Mouse (Mus musculus) stomach, postnatal 0 days (tissue): ENCODE results near the gene Olfr1175-ps. TPM values are rescaled to one million over a fixed set of nuclear protein-coding genes. Genes with fewer than 3 reads are reported as not detected.

Experiments
- ATAC-seq: fragments of 200-750 bp; cut with Nextera tagmentation; 2 replicates; pipeline ENCODE4 v1.8.0; 2017; ENCODE audit not compliant: low FRiP score, low TSS enrichment
- DNase-seq: peaks from one replicate; pipeline ENCODE4 v3.0.0-alpha.2; 2016; ENCODE audit warnings: low spot score
- H3K27ac ChIP-seq: fragments of 300-500 bp; sonication (generic); replicated peaks from 2 replicates; pipeline ENCODE4 v1.5.1; 2014; ENCODE audit warnings: mild to moderate bottlenecking, control low read depth
- H3K27me3 ChIP-seq: fragments of 300-500 bp; sonication (generic); 2 replicates; pipeline ENCODE4 v1.6.1; 2014; ENCODE audit warnings: low read length; ENCODE audit not compliant: control insufficient read depth, insufficient read depth
- H3K36me3 ChIP-seq: fragments of 300-500 bp; sonication (generic); 2 replicates; pipeline ENCODE4 v1.6.1; 2014; ENCODE audit warnings: low read length, mixed read lengths; ENCODE audit not compliant: control insufficient read depth, insufficient read depth
- H3K4me1 ChIP-seq: fragments of 300-500 bp; sonication (generic); replicated peaks from 2 replicates; pipeline ENCODE4 v1.6.1; 2014; ENCODE audit warnings: antibody characterized with exemption; ENCODE audit not compliant: control insufficient read depth, insufficient read depth
- H3K4me2 ChIP-seq: fragments of 300-500 bp; sonication (generic); replicated peaks from 2 replicates; pipeline ENCODE4 v1.6.1; 2014; ENCODE audit warnings: low read depth, mild to moderate bottlenecking, control low read depth, moderate library complexity
- H3K4me3 ChIP-seq: fragments of 300-500 bp; sonication (generic); 2 replicates; pipeline ENCODE4 v1.5.1; 2014; ENCODE audit warnings: low read depth, low read length, control low read depth
- H3K9ac ChIP-seq: fragments of 300-500 bp; sonication (generic); 2 replicates; pipeline ENCODE4 v1.6.1; 2014; ENCODE audit warnings: mild to moderate bottlenecking, low read length, control low read depth, mixed read lengths
- H3K9me3 ChIP-seq: fragments of 300-500 bp; sonication (generic); 2 replicates; pipeline ENCODE4 v1.6.1; 2016; ENCODE audit warnings: low read length; ENCODE audit not compliant: control insufficient read depth
- CTCF ChIP-seq: IDR thresholded peaks from 2 replicates; pipeline ENCODE4 v1.5.1; 2016; ENCODE audit warnings: antibody characterized with exemption, low read depth, mild to moderate bottlenecking, moderate library complexity
- EP300 ChIP-seq: optimal IDR thresholded peaks from 2 replicates; pipeline ENCODE3; 2016; ENCODE audit warnings: antibody characterized with exemption
- WGBS: fragments of 180-500 bp; shearing (Covaris S2); extraction: QIAGEN DNeasy Blood & Tissue Kit; methylation state at CpG from one replicate; pipeline ENCODE4 v1.1.7; 2014; 5-methylcytosine and 5-hydroxymethylcytosine counted together
- polyA plus RNA-seq: library from polyadenylated mRNA; unstranded; fragments of >200 nt; fragmentation: Nextera tagmentation; extraction: Ambion mirVana; gene quantifications from 2 replicates; pipeline ENCODE4 v1.2.1, GENCODE M21; 2015

Gene Olfr1175-ps
- not detected in 2 replicates for polyA plus RNA-seq

DNA sequence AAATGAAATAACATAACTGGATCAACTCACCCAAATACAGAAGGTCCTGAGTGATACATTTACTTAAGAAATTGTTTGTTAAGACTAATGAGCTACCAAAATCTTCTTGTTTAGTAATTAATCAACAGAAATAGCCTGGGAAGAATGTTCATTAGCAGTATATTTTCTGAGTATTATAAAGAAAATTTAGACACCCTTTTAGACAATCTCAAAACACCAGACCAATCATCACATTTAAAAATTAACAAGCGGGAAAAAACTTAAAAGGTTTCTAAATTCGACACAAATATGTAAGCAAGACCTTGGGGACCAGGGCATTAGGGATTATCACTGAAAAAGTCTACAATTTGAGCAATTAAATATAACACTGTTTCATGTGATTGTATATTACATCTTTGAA lies at the start of gene Olfr1175-ps:
Gene Olfr1175-ps (minus strand): TSS at position 101 of the 400 bp plus-strand sequence.
- Histone ChIP-seq H3K27ac (no peak within 1 kb of the TSS), H3K4me1 (no peaks in the 10 kb centered on the region), H3K9me3 (no peaks in the 10 kb centered on the region), H3K4me3 (no peak within 1 kb of the TSS), H3K36me3 (no peaks in the 10 kb centered on the region), H3K9ac (no peak within 1 kb of the TSS), H3K4me2 (no peak within 1 kb of the TSS), H3K27me3 (no peaks in the 10 kb centered on the region)
- DNase-seq = no peak
- TF ChIP-seq CTCF (no peak), EP300 (no peak)
- ATAC-seq = no peak
- WGBS = 83% methylated on average over 2 of the region's 2 CpGs

DNA sequence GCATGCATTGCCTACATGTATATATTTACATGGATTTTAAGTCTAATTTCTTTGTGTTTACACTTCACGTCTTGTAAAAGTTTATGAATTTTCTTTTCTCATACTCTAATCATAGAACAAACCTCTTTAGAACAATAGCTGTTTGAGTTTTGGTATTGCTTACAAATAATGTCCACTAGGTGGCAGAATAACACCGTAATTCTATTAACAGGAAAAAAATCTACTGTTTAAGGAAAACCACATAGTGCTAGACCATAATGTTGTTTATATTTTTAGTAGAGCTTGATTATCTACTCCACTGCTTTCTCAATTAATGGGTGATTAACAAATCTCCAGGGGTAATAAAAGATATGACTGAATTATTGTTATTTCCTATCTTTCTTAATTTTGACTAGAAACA lies 29.3 kb upstream of the Olfr1175-ps start:
- ATAC-seq (no peak), DNase-seq (no peak)
- 0% methylated on average over 2 of the region's 2 CpGs for WGBS
- H3K9me3 ChIP-seq = no peaks in the 10 kb centered on the region
- H3K4me2 ChIP-seq = no peak overlapping the region
- H3K27me3 ChIP-seq = no peaks in the 10 kb centered on the region
- TF ChIP-seq CTCF (peak; percentile 78), EP300 (no peak)
- no peaks in the 10 kb centered on the region for H3K4me1 ChIP-seq
- H3K27ac ChIP-seq = no peak overlapping the region
- H3K4me3 ChIP-seq = no peak overlapping the region
- no peak overlapping the region for H3K9ac ChIP-seq
- H3K36me3 ChIP-seq = no peaks in the 10 kb centered on the region

DNA sequence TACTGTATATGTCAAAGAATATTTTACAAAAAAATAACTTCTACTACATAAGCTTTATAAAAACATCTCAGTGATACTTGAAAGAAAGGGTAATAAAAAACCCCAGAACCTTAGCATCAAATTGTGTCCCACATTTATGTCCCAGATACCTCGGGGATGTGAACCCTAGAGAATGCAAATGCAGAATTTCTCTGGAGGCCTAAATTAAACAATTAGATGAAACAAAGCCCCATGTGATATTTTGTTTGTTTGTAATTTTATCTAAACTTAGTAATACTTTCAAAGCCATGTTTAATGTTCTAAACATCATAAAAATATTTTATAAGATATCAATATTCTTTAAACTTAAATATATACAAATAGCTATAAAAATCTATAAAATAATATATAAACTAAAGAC lies 19.4 kb upstream of the Olfr1175-ps start, which contains the start of gene Olfr1177-ps:
Gene Olfr1177-ps (minus strand): TSS at position 101 of the 400 bp plus-strand sequence.
- no peak for TF ChIP-seq CTCF
- no peak for TF ChIP-seq EP300
- no peak for DNase-seq

DNA sequence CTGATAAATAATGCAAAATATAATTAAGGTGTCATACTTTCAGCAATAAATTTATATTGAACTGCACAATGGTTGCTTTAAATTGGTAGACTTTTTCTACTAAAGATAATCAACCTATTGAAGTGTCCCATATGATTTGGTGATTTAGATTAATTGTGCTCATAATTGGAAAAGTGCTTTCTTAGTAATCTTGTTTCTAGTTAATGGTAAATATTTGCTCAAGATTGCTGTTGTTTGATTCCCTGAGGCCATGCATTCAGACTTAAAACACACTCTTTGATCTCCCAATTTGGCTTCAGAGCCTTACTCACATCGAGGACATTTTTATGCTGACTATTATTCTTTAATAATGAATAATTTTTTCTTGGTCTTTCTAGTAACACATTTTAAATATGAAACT lies 9.4 kb upstream of the Olfr1175-ps start, which contains the start of gene Olfr1176:
Gene Olfr1176 (plus strand): TSS at position 301 of the 400 bp plus-strand sequence.
- no peak for TF ChIP-seq CTCF
- TF ChIP-seq EP300 = no peak
- Histone ChIP-seq H3K4me1 (no peaks in the 10 kb centered on the region), H3K9ac (no peak within 1 kb of the TSS), H3K4me2 (no peak within 1 kb of the TSS), H3K36me3 (no peaks in the 10 kb centered on the region), H3K4me3 (no peak within 1 kb of the TSS), H3K9me3 (no peaks in the 10 kb centered on the region), H3K27ac (no peak within 1 kb of the TSS), H3K27me3 (no peaks in the 10 kb centered on the region)
- no peak for ATAC-seq
- DNase-seq = no peak
- 30% methylated on average over 1 of the region's 1 CpGs for WGBS

More for the DNA sequence above, 19.4 kb upstream of the Olfr1175-ps start, which contains the start of gene Olfr1177-ps:
- H3K4me1 ChIP-seq = no peaks in the 10 kb centered on the region
- no peak for ATAC-seq
- no peak within 1 kb of the TSS for H3K4me2 ChIP-seq
- no peaks in the 10 kb centered on the region for H3K36me3 ChIP-seq
- H3K4me3 ChIP-seq = no peak within 1 kb of the TSS
- 82% methylated on average over 1 of the region's 1 CpGs for WGBS
- no peaks in the 10 kb centered on the region for H3K9me3 ChIP-seq
- H3K27ac ChIP-seq = no peak within 1 kb of the TSS
- H3K27me3 ChIP-seq = no peaks in the 10 kb centered on the region
- no peak within 1 kb of the TSS for H3K9ac ChIP-seq

DNA sequence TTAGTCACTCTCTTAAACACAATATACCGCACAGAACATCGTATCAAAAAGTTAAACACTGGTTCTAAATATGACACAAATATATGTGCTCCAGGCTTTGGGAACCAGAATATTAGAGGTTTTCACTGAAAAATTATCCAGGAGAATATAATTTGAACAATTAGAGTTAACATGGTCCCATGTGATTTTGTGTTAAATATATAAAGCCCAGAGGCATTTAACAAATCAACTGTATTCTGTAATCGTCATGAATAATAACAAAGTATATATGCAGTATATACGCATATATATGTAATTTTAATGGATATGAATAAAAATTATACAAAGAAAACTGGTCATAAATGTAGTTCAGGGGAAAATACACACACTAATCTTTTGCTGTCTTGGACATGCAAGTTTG lies 12.0 kb downstream of the Olfr1175-ps start, which contains the start of gene Olfr1174-ps:
Gene Olfr1174-ps (minus strand): TSS at position 101 of the 400 bp plus-strand sequence.
- Histone ChIP-seq H3K27ac (no peak within 1 kb of the TSS), H3K4me3 (no peak within 1 kb of the TSS), H3K4me2 (no peak within 1 kb of the TSS), H3K9me3 (no peaks in the 10 kb centered on the region), H3K27me3 (no peaks in the 10 kb centered on the region), H3K36me3 (no peaks in the 10 kb centered on the region), H3K4me1 (no peaks in the 10 kb centered on the region), H3K9ac (no peak within 1 kb of the TSS)
- TF ChIP-seq CTCF (no peak), EP300 (no peak)
- no peak for DNase-seq
- 84% methylated on average over 4 of the region's 4 CpGs for WGBS
- ATAC-seq = no peak

DNA sequence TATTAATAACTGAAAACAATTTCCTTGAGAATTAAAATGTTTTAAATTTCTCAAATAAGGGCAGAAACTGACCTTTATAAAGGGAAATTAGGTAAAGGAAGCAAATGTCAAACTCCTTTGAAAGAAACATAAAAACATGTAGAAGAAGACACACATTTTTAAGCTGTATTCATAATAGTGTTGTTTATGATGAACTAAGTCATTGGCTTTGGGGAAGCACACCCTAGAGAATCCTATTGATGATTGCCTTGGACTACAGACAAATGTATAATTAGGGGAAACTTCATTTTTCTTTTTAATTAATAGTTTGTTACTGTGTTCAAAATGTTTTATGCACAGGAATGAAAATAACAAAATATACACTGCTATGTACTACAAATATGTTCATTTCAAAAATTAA lies 47.2 kb downstream of the Olfr1175-ps start, which contains the start of gene Olfr1173:
Gene Olfr1173 (minus strand): TSS at position 101 of the 400 bp plus-strand sequence.
- no peaks in the 10 kb centered on the region for H3K4me1 ChIP-seq
- no peak within 1 kb of the TSS for H3K27ac ChIP-seq
- H3K4me3 ChIP-seq = no peak within 1 kb of the TSS
- TF ChIP-seq EP300 = no peak
- TF ChIP-seq CTCF = no peak
- H3K9me3 ChIP-seq = no peaks in the 10 kb centered on the region
- no peaks in the 10 kb centered on the region for H3K36me3 ChIP-seq
- no peak within 1 kb of the TSS for H3K4me2 ChIP-seq
- H3K9ac ChIP-seq = no peak within 1 kb of the TSS
- DNase-seq (no peak), ATAC-seq (no peak)
- no peaks in the 10 kb centered on the region for H3K27me3 ChIP-seq

Other genes starting within 250 kb of the Olfr1175-ps start
- gene Olfr1164, start 233.2 kb downstream of the Olfr1175-ps start, polyA plus RNA-seq = not detected in 2 replicates
- not detected in 2 replicates for gene Olfr1166, start 198.9 kb downstream of the Olfr1175-ps start, polyA plus RNA-seq
- not detected in 2 replicates for gene Olfr1167, start 172.0 kb downstream of the Olfr1175-ps start, polyA plus RNA-seq
- not detected in 2 replicates for gene Olfr1168, start 145.3 kb downstream of the Olfr1175-ps start, polyA plus RNA-seq
- 0.04 TPM in 1 of 2 replicates, not detected in the other for gene Olfr1170, start 98.9 kb downstream of the Olfr1175-ps start, polyA plus RNA-seq
- gene Olfr1173, start 47.3 kb downstream of the Olfr1175-ps start, polyA plus RNA-seq = 0.01 TPM in 1 of 2 replicates, not detected in the other
- not detected in 2 replicates for gene Olfr1174-ps, start 12.1 kb downstream of the Olfr1175-ps start, polyA plus RNA-seq
- not detected in 2 replicates for gene Olfr1176, start 9.5 kb upstream of the Olfr1175-ps start, polyA plus RNA-seq
- not detected in 2 replicates for gene Olfr1177-ps, start 19.3 kb upstream of the Olfr1175-ps start, polyA plus RNA-seq
- gene Olfr1178, start 59.8 kb upstream of the Olfr1175-ps start, polyA plus RNA-seq = 0.04 TPM in 1 of 2 replicates, not detected in the other
- gene Olfr1179, start 79.2 kb upstream of the Olfr1175-ps start, polyA plus RNA-seq = not detected in 2 replicates
- not detected in 2 replicates for gene Olfr1180, start 91.9 kb upstream of the Olfr1175-ps start, polyA plus RNA-seq
- not detected in 2 replicates for gene Olfr1181, start 99.0 kb upstream of the Olfr1175-ps start, polyA plus RNA-seq
- not detected in 2 replicates for gene Gm13757, start 121.9 kb upstream of the Olfr1175-ps start, polyA plus RNA-seq
- not detected in 2 replicates for gene Olfr1183, start 127.7 kb upstream of the Olfr1175-ps start, polyA plus RNA-seq
- gene Olfr1184, start 156.4 kb upstream of the Olfr1175-ps start, polyA plus RNA-seq = not detected in 2 replicates
- gene Olfr1185-ps1, start 166.1 kb upstream of the Olfr1175-ps start, polyA plus RNA-seq = 0.02 TPM in 1 of 2 replicates, not detected in the other
- gene Olfr1186, start 191.3 kb upstream of the Olfr1175-ps start, polyA plus RNA-seq = not detected in 2 replicates
- not detected in 2 replicates for gene Olfr1188, start 229.7 kb upstream of the Olfr1175-ps start, polyA plus RNA-seq